Mouse (Mus musculus) frontal cortex, adult (tissue): Measurements from ENCODE around the gene Atg13.

Experiments used
- ATAC-seq: cut with Nextera tagmentation; 2 replicates; pipeline ENCODE4 v1.9.2; 2017; ENCODE audit warnings: mild to moderate bottlenecking, moderate library complexity, mixed read lengths; ENCODE audit not compliant: low TSS enrichment

Atg13 gene

GRCm38 (mm10) chr2:91695436-91696224 lies 14.7 kb downstream of the Atg13 start:
- peak; percentile 73 for ATAC-seq

GRCm38 (mm10) chr2:91689452-91689851 lies 20.9 kb downstream of the Atg13 start:
- ATAC-seq: peak; percentile 73; the same call in 1 of the 2 replicates

GRCm38 (mm10) chr2:91683919-91684318 lies 26.5 kb downstream of the Atg13 start:
- peak; percentile 58 for ATAC-seq

- peak; percentile 75 for ATAC-seq
Measured at GRCm38 (mm10) chr2:91682850-91683249, 27.5 kb downstream of the Atg13 start.

- no peak for ATAC-seq
Measured at GRCm38 (mm10) chr2:91676961-91677360, 33.4 kb downstream of the Atg13 start.

GRCm38 (mm10) chr2:91676420-91676819 lies 34.0 kb downstream of the Atg13 start:
- ATAC-seq: no peak

GRCm38 (mm10) chr2:91674895-91675294 lies 35.5 kb downstream of the Atg13 start:
- peak; percentile 79 for ATAC-seq

GRCm38 (mm10) chr2:91673587-91673986 lies 36.8 kb downstream of the Atg13 start:
- ATAC-seq: no peak; the same call in 1 of the 2 replicates

GRCm38 (mm10) chr2:91670038-91670437 lies 40.3 kb downstream of the Atg13 start:
- no peak for ATAC-seq

GRCm38 (mm10) chr2:91669326-91669725 lies 41.0 kb downstream of the Atg13 start:
- no peak for ATAC-seq

GRCm38 (mm10) chr2:91667747-91668146 lies 42.6 kb downstream of the Atg13 start:
- ATAC-seq: no peak

GRCm38 (mm10) chr2:91666386-91666910 lies 43.9 kb downstream of the Atg13 start:
- ATAC-seq: no peak

- ATAC-seq: peak; percentile 88
Measured at GRCm38 (mm10) chr2:91664780-91665179, 45.6 kb downstream of the Atg13 start.

- ATAC-seq: no peak
Measured at GRCm38 (mm10) chr2:91660981-91661380, 49.4 kb downstream of the Atg13 start.

GRCm38 (mm10) chr2:91659657-91660056 lies 50.7 kb downstream of the Atg13 start:
- no peak for ATAC-seq

- ATAC-seq: no peak
Measured at GRCm38 (mm10) chr2:91656774-91657173, 53.6 kb downstream of the Atg13 start.

GRCm38 (mm10) chr2:91655827-91656226 lies 54.5 kb downstream of the Atg13 start:
- no peak for ATAC-seq

GRCm38 (mm10) chr2:91655388-91655787 lies 55.0 kb downstream of the Atg13 start:
- ATAC-seq: no peak

GRCm38 (mm10) chr2:91652863-91653262 lies 57.5 kb downstream of the Atg13 start:
- peak; percentile 38 for ATAC-seq

GRCm38 (mm10) chr2:91651458-91652258 lies 58.7 kb downstream of the Atg13 start:
- no peak for ATAC-seq

GRCm38 (mm10) chr2:91650360-91650995 lies 59.9 kb downstream of the Atg13 start:
- ATAC-seq: peak; percentile 13
